Mouse (Mus musculus): ENCODE data around the gene Dlat.
"Not testable (repeated sequence)": the region's sequence is repeated elsewhere in the genome, so short reads cannot be mapped to it uniquely, and the experiment has no call there.

Dlat gene

DNA sequence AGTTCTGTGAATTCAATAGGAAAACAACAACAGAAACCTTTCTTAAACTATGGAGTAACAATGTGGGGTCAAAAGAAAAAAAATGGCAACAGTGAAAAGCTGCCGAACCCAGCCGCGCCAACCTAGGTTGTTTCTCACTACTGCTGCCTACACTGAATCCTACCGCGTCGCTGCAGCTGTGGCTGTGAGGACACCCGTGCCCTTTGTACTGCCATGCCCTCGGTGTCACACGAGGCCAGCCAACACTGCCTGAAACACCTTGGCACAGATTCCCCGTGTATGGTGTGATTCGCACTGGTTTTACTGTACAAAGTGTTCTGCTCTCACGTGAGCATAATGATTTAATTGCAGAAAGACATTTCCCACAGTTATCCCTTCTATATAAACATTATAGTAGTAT is 851 bp upstream of the Dlat start:
- ATAC-seq (ENCODE audit: low TSS enrichment), result no peak

DNA sequence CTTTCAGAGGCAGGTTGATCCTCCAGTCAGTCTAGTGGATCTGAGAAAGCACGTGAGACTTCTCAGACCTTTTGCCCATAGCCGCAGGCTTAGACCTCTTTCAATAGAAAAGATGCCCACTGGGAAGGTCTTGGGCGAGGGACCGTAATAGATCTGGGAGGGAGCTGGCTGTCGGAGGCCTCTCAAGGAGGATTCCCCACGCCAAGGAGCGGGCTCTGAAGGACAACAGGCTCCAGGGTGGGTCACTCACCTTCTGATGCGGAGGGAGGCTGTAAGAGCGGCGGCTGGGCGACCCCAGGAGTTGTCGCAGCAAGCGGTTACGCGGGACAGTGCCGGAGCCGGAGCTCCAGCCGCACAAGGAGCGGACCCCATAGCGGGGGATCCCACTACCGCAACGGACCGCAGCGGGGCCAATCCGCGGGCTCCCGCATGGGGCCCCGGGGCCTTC is 615 bp downstream of the Dlat start:
- ATAC-seq (ENCODE audit: low TSS enrichment), result peak; percentile 29; the same call in 1 of the 2 replicates

DNA sequence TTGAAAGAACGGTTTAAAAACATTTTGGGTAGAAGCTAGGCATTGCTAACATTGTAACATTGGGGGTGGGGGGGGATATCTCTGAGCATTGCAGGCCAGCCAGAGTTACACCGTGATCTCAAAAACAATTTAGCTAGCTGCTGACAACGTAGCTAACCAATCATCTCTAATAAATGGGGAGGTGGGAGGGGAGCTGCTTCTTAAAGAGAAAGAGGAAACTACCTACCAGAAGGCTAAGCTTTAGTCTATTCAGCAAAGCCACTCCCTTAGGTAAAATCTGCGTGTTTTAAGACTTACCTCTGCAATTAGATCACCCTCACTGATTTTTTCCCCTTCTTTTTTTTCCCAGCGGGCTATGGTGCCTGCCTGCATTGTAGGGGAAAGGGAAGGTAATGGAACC is 1.2 kb downstream of the Dlat start:
- ATAC-seq (ENCODE audit: low TSS enrichment), result no peak

DNA sequence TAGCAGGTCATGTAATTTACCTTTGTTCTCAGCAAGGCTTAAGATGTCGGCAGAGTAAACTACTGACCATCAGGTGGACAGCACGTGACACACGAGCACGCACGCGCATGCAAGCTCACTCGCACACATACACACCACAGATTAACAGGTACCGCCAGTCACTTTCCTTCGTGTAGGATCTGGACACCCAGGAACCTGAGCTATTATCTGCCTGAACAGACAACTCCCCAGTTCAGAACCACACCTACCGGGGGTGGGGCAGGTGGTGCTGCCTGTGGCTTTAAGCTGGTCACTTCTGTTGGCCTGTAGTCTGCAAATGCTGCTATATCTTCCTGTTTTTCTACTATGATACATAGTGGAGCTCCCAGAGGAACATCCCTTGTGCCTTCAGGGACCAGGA is 9.1 kb downstream of the Dlat start:
- ATAC-seq (ENCODE audit: low TSS enrichment), result no peak

DNA sequence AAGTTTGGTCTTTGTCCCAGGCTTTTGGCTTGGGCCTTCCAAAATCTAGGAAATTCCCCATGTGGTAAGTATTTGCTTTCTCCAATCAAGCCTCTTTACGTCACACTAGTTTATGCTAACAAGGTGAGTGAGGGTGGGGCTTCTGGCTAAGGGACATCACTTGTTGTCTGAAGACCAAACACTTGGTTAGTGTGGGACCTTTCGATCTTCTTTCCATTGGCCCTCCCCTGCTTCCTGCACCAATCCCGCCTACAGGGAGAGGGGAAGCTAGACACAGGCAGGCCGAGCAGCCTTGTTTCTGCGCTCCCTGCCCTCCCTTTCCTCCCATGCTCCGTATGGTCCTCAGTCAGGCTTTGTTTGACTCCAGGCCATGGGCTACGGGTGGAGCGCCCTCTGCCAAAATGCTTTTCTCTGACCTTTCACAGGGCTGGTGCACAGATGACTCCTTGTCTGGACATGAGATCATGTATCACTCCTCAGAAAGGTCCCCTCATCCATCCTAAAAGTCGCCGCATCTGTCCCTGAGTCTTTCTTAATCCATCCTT is 12.7 kb downstream of the Dlat start:
- no peak for ATAC-seq (ENCODE audit: low TSS enrichment)

DNA sequence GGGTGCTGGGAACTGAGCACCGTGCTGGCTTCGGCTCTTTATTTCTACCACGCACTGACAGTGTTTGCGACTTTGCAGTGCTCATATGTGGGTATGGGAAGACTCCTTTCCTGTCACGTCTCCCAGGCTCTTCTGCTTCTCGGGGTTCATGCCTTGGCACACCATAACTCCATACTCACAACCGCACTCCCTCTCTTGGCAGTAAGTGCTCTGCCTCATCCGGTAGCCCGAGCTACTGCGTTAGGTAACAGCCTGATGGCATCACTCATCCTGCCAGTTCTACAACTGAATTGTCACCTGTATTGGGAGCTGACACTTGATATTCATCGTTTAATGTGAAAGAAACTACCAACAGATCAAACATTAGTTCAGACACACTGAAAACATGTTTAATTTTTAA is 25.3 kb downstream of the Dlat start:
- ATAC-seq (ENCODE audit: low TSS enrichment), result no peak

DNA sequence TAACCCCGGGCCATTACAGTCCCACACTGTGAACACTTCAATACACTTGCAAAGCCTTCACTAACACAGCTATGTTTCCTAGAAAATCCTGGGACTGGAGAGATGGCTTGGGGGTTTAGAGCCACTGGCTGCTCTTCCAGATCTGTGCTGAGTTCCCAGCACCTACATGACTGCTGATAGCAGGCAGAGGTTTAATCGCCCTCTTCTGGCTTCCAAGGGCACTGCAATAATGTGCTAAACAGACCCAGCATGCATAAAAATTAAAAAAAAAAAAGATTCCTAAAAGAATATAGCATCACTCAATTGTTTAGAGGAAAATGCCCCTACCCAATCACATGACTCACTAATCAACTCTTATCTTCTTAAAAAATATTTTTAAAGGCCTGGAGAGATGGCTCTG is 26.5 kb downstream of the Dlat start:
- ATAC-seq (ENCODE audit: low TSS enrichment), result no peak

DNA sequence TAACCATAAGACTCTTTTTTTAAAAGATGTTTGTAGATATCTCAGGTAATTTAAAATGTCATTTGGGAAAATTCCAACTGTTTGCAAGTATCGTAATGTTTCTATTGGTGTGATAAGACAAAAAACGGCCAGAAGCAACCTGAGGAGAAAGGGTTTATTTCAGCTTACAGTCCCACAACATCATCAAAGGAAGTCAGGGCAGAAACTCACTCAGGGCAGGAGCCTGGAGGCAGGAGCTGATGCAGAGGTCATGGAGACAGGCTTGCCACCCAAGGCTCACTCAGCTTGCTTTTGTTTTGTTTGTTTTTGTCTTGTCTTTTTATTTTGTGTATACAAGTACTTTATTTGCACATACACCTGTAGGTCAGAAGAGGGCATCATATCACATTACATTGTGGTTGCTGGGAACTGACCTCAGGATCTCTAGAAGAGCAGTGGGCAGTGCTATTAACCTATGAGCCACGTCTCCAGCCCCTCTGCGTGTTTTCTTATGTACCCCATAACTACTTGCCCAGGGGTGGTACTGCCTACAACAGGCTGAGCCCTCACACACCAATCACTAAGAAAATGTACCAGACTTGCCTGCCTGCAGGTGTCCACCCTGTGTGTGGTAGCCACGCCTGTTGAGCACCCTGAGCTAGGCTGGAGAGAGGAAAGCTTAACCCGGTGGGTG is 27.4 kb downstream of the Dlat start:
- ATAC-seq (ENCODE audit: low TSS enrichment), result no peak

DNA sequence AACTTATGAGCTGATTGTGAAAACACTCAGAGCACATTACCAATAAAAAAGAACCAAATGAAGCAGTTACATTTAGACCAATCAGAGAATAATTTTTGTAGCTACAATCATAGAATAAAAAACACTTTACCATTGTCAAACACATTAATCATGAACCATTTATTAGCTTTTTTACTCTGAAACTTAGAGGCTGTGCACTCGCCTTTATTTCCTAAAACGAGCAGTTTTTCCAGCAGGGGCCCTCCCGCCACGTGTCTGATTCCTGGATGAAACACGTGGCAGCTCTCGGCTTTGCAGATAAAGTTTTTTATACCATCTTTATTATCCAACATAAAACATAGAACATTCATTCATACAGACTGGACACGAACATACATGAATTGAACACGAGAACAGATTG is 28.7 kb downstream of the Dlat start:
- not testable (repeated sequence) for ATAC-seq (ENCODE audit: low TSS enrichment)

DNA sequence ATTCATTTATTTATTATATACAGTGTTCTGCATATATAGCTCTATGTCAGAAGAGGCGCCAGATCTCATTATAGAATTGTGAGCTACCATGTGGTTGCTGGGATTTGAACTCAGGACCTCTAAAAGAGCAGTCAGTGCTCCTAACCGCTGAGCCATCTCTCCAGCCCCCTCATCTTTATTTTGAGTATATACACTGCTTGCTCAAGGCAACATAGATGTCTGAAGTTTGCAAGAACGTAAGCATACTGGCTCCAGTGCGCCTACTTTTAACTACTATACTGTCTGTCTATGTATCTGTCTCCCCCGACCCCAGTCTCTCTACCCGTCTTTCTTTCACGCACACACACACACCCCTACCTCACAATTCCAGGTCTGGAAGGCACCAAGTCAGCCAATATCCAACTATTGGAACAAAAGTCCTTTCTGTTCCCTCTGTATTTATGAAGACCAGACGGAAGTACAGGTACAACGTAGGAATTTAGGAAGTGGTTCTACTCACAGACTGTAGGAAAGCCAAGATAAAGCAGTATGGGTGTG is 41.7 kb downstream of the Dlat start:
- ATAC-seq (ENCODE audit: low TSS enrichment), result no peak

DNA sequence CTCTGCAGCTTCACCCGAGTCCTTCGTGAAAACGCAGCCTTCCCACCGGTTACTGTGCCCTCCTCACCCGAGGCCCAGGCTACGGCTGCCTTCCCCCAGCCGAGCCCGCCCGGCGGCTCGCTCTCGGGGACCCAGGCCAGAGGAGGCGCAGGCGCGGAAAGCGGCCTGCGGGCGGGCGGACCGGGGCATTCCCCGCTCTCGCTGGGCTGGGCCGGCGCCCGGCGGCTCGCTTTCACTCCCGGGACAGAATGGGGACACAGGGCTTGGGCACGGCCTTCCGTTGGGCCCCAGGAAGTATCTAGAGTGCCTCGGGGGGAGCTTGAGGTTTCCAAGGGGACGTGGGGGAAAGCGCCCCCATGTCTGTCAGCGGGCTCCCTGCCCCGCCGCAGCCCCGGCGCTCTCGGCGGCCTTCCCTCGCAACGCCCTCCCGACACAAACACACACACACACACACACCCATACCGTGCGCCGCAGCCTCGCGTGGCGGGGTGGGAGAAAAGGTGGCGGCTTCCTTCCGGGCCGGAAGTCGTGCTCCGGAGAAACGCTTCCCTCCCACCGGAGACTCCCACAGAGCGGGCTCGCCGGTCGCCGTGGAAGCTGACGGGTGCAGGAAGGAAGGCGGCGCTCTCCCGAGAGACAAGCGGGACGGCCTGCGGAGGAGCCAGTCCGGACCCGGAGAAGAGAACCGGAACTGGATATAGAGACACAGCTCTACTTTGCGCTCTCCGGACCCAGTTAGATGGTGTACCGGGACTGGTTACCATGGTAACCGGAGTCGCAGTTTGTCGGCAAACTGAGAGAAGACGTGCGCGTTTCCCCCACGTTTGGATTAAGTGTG is 42.6 kb downstream of the Dlat start, which contains the start of the genes Pih1d2 and Nkapd1:
Gene Pih1d2, plus strand, starts transcription at position 556 of the 838 bp plus-strand sequence.
Gene Nkapd1, minus strand, starts transcription at position 699 of the 838 bp plus-strand sequence.
- ATAC-seq (ENCODE audit: low TSS enrichment), result peak; percentile 87

DNA sequence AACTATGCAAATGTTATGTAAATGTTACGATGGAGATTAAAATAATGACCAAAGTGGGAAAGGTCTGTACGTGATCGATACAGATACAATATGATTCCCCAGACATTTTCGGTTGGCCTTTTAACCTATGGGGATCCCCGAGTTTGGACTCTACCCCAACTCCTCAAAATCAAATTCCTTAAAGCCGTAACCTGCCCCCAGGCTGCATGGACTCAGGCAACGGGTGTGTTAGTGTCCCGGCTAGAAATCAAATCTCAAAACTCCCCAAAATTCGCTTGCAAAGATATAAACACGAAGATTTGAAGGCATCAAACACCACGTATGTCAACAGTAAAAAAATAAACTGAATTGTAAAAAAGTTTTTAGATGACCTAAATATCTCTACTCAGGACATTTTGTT is 43.4 kb downstream of the Dlat start:
- ATAC-seq (ENCODE audit: low TSS enrichment), result no peak

DNA sequence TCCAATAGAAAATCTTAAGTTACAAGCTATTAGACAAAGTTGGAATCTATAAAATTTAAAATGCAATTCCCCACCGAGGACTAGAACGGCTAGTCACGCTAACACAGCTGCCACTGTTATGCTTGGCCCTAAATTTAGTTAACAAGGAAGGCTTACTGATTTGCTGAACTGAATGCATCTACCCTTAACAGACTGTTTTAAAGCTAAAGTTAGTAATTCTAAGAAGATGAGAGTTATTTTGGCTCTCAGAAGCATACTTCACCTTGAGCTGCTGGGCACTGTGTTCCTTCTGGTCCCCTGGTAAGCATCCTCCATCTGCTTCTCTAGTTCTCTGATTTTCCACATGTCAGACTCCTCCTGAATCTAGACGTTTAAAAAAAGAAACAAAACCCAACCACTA is 47.5 kb downstream of the Dlat start:
- ATAC-seq (ENCODE audit: low TSS enrichment), result peak; percentile 71

DNA sequence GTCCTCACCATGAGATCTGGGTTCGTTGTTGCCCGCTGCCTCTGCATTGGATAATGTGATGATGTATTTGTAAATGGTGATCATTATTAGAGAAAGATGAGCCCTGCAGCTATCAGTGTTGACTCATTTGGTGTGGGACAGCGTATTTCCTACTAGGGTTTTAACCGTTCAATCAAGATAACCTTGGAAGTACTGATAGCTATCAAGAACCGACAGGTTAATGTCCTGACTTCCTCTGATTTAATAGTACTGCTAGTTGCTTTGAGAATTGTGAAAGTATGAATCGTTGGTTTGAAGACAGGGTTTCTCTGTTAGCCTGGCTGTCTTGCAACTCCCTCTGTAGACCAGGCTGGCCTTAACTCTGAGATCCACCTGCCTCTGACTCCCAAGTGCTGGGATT is 55.2 kb downstream of the Dlat start:
- ATAC-seq (ENCODE audit: low TSS enrichment), result no peak

DNA sequence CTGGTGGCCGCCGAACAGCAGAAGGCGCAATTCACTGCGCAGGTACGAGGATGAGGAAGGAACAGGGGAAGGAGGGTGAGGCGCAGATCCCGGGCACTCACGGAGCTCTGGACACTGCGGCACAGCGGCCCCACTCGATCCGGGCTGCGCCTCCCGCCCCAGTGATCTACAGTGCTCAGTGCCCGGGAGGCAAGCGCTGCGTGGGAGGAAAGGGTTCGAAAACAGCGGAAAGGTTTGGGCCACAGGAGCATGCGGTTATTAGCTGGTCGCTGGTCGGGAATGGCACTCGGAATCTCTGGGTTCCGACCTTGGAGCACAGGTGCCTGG is 55.6 kb downstream of the Dlat start:
- peak; percentile 71 for ATAC-seq (ENCODE audit: low TSS enrichment)

DNA sequence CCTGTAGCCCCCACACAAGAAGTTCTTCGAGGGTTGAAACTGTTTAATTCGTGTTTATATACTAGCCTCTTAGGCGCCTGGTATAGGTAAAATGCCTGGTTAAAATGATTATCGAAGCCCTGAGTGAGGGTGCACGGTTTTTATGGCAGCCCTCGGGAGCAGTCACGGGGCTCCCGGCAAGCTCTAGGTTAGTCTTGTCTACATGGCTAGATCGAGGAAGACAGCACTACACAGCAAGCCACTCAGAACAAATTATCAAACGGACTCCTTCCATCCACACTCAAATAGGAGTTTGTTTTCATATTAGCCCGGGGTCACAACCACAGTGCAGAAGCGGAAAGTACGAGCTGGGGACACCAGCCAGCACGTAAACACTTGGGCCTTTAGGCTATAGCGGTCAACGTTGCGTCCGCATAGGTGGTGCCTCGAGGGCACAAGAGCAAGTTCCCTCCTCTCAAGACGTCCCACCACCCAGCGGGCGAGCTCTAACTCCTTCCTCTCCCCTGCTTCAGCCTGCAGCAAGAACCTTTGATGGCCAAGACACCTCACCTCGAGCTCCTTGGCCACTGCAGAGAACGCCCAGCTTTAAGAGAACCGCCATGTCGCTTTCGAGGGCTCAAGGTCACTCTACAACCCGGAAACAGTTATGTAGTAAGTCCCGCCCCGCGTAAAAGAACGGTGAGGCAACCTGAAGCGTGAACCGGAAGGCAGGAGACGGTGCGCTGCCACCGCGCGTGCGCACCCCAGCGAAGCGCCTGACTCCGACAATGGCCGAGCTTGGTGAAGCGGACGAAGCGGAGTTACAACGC is 56.2 kb downstream of the Dlat start, which contains the start of the genes Sdhd and Timm8b:
Gene Sdhd, minus strand, starts transcription at position 624 of the 809 bp plus-strand sequence.
Gene Timm8b, plus strand, starts transcription at position 722 of the 809 bp plus-strand sequence.
- peak; percentile 98 for ATAC-seq (ENCODE audit: low TSS enrichment)

DNA sequence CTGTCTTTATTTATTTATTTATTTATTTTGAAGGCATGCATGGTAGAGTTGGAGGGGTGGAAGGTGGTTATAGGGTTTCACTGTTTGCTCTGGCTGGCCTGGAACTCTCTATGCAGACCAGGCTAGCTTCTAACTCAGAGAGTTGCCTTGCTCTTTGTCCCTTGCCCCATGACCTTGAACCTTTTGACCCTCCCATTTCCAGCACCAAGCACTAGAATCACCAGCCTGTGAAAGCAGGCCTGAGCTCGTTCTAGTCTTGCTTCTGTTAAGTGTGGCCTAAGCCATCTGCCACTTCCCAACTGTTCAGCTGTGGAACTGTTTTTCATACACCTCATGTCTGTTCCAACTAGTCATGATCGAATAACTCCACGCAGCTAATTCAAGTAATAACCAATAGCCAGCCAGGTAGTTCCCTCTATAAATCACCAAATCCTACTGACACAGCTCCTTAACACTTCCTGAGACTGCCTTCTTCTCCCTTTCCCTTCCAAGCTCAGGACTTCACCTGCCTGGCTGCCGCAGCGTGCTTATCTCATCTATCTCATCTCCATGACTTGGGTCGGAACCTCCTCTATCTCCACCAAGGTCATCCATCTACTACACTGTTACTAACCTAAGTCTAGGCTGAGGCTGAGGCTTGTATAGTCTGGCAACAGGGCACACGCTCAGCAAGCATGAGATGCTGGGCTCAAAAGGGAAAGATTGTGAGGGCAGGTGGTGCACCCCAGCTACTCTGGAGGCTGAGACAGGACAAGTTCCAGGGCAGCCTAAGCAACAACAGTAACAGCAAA is 57.3 kb downstream of the Dlat start:
- no peak for ATAC-seq (ENCODE audit: low TSS enrichment)

DNA sequence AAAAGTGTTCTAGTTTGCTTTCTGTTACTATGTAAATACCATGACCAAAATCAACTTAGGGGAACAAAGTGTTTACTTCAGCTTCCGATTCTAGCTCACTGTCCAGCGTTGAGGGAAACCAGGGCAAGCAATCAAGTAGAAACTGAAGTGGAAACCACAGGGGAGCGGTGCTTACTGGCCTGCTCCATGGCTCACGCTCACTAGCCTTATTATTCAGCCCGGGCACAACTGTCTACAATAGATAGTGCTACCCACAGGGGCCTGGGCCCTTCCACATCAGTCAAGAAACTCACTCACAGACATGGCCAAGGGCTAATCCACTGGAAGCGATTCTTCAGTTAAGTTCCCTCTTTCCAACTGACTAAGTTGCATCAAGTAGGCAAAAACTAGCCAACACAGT is 58.0 kb downstream of the Dlat start:
- no peak for ATAC-seq (ENCODE audit: low TSS enrichment)

DNA sequence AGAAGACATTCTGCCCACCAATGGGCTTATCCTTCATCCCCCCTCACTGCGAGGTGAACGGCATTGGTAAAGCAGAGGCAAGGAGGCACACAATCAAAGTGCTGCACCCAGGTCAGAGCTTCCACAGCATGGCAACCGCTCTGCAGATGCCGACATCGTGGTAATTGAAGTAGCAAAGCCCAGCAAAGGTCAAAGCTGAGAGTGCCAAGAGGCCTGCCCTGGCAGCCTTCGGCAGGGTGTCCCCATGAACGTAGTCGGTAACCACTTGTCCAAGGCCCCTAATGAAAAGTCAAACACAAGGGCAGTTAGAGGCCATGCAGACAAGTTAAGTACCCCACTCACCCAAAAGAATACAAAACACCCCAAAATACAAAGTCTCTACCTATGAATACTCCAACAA is 62.6 kb downstream of the Dlat start:
- no peak for ATAC-seq (ENCODE audit: low TSS enrichment)

DNA sequence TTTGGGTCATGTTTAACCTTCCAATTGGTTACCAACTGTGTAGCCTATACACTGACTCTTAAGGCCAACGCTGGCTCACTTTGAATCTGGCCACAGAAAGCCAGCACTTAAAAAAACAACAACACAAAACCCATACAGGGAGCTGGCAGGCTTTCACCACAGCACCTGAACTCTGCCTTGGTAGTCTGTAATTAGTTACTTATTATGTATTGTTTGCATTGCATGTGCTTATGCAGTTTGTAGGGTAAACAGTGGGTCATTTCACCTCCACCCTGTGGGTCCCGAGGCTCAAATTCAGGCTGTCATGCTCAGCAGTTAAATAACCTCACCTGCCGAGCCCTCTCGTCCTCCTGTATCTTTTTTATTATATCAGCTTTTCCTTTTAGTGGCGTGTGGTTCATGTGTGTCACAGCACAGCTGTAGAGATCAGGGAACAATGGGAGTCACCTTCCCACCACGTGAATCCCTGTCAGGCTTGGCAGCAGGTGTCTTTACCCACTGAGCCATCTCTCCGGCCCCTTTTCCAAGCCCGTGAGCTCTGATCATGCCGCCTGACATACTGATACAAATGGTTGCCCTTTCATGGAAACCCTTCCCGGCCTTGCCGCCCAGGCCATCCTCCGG is 64.7 kb downstream of the Dlat start:
- ATAC-seq (ENCODE audit: low TSS enrichment), result no peak

All from frontal cortex, adult (tissue).